Mouse (Mus musculus) ES-E14 (cell line): ENCODE data around the gene Lsm7.

Experiments
- CHD2 ChIP-seq: IDR thresholded peaks from 2 replicates; pipeline ENCODE4 v1.6.1; 2014; ENCODE audit warnings: mild to moderate bottlenecking, low read depth, low read length, inconsistent platforms
- HCFC1 ChIP-seq: IDR thresholded peaks from 2 replicates; pipeline ENCODE4 v1.6.1; 2012; ENCODE audit warnings: low read length, inconsistent platforms, borderline replicate concordance; ENCODE audit not compliant: insufficient read depth
- MAFK ChIP-seq: IDR thresholded peaks from 2 replicates; pipeline ENCODE4 v1.6.1; 2014; ENCODE audit warnings: mild to moderate bottlenecking, low read depth, low read length, inconsistent platforms; ENCODE audit not compliant: insufficient read depth

DNA sequence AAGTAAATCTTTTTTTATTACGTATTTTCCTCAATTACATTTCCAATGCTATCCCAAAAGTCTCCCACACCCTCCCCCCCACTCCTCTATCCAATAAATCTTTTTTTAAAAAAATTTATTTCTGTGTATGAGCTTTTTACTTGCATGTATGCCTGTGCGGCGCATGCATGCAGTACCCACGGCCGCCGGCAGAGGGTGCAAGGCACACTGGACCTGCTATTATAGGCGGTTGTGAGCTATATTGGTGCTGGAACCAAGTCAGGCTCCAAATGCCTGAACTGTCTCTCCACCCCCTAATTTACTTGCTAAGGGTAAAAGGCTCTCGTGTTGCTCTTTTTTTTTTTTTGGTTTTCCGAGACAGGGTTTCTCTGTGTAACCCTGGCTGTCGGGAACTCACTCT lies 26.3 kb upstream of the Lsm7 start:
- TF ChIP-seq HCFC1 = no peak
- no peak for TF ChIP-seq CHD2
- TF ChIP-seq MAFK = no peak
